Mouse (Mus musculus): ENCODE data around the gene Gm16181.

Gene Gm16181

DNA sequence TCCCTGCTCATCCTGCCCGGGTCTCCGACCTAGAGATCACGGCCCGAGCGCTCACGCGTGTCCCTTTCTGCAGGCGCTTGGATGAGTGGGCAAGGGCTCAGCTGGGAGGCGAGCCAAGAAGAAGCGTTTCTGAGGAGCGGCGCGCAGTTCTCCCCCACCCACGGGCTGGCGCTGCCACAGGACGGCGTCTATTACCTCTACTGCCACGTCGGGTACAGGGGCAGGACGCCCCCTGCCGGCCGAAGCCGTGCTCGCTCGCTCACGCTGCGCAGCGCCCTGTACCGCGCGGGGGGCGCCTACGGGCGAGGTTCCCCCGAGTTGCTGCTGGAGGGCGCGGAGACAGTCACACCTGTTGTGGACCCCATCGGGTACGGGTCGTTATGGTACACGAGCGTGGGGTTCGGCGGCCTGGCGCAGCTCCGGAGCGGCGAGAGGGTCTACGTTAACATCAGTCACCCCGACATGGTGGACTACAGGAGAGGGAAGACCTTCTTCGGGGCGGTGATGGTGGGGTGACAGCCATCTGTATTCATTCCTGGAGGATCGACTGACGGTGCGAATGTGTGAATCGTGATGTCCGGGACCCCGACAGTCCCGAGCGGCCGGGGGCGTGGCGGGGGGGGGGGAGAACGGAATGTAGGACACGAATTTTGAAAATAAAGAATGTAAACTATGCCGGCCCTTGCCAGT, 24.9 kb upstream of the Gm16181 start:
- no peak for DNase-seq (ENCODE audit: low read depth, low spot score)

DNA sequence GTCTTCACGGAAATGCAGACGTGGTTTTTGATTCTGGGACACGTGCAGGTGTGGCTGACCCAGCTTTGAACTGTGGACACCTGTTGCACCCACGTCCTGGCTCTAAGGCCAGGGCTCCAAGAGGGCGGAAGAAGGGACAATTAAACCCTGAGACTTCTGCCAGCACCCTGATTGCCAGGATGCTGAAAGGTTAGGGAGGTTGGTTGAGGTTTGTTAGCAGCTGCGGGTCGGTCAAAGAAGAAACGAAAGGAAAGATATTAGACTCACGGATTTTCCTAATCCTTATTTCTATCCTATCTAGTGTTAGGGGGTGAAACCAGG, 24.4 kb upstream of the Gm16181 start:
- DNase-seq (ENCODE audit: low read depth, low spot score), result no peak

DNA sequence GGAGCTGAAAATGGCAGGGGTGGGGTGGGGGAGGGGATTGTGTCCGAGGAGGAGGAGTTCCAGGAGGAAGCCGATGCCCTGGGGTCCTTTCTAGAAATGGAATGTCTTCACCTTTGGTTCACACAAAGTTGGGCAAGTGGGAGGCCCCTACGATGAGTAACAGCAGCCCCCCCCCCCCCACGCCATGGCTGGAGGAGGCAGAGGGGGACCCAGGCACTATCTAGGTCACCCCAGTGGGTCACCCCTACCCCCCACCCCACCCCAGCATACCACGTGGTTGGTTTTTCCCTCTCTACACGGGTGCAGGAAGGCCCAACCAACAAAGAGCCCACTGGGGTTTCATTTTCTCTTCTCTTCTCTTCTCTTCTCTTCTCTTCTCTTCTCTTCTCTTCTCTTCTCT, 23.5 kb upstream of the Gm16181 start:
- DNase-seq (ENCODE audit: low read depth, low spot score), result no peak

DNA sequence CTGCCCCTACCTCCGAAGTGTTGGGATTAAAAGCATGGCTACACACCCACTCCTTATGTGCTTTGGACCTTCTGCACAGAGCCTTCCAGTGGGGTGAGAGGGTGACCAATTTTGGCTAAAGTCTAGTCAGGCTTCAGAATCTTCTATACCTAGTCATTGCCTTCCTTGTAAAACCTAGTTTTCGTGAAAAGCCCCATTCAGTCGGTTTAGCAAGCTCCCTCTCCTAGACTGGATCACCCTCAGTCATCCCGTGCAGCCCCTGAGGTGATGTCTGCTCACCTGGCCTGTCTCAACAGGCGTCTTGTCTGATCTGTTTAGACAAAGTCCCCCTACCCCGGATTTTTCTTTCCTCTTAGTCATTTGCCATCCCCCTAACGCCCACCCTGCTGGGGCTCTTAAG, 22.6 kb upstream of the Gm16181 start:
- no peak for DNase-seq (ENCODE audit: low read depth, low spot score)

DNA sequence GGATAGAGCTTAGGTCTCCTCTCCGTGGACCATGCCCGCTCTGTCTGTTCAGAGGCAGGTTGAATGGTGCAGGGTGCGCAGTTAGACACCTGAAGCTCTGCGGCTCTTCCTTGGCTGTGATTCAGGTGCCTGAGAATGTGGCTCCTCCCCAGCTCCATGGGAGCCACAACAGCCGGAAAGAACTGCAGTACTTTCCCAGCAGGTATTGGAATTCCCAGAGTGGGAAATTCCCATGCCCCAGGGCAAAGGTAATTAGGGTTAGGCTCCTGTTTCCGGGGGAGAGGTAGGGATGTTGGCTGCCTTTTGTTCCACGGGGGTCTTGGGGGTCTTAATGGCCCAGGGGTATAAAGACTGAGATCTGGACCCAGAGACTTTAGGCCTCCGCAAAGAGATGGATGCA, 21.7 kb upstream of the Gm16181 start:
- no peak for DNase-seq (ENCODE audit: low read depth, low spot score)

DNA sequence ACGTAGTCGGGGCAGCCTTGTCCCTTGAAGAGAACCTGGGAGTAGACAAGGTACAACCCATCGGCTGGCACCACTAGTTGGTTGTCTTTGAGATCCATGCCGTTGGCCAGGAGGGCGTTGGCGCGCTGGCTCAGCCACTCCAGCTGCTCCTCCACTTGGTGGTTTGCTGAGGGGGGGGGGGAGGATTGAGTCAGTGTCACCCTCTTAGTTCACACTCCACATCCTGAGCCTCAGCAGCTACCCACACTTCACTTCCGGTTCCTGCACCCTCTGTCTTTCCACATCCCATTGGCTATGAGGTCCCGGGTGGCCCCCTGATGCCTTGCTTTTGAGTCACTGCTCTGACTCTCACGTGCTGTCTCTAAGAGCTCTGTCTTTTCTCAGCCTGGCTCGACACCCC, 20.2 kb upstream of the Gm16181 start:
- no peak for DNase-seq (ENCODE audit: low read depth, low spot score)

DNA sequence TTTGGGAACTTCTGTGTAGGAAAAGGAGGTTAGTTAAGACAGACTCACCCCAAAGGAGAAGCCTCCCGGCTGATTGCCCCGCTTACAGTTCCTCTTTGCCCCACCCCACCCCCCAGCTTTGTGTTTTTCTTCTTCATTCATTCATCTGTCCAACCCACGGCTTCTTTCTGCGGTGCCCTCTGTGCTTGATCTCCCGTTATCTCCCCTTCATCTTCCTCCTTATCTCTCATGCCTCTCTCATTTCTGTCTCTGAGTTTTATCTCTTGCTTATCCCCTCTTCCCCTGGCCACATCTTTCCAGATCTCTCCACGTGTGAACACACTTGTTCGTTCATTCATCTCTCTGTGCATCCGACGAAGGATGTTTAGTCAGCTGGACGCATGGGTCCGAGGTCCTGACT, 19.5 kb upstream of the Gm16181 start:
- no peak for DNase-seq (ENCODE audit: low read depth, low spot score)

DNA sequence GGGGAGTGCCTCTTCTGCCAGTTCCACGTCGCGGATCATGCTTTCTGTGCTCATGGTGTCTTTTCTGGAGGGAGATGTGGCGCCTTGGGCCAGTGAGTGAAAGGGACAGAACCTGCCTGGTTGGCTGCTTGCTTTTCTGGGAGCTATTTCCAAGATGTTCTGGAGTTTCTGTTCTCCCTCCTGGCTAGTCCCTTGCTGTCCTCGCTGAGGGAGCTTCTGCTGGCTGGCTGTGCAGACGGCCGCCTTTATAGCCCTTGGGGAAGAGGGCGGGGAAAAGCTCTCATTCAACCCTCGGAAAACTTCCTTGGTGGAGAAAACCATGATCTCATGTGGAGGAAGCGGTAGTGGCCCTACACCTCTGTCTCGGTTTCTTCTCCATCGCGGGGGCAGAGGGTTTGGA, 18.8 kb upstream of the Gm16181 start, which contains the start of gene Tnf:
TSS of gene Tnf (minus strand) at position 221 of the 400 bp plus-strand sequence.
- DNase-seq (ENCODE audit: low read depth, low spot score), result no peak

DNA sequence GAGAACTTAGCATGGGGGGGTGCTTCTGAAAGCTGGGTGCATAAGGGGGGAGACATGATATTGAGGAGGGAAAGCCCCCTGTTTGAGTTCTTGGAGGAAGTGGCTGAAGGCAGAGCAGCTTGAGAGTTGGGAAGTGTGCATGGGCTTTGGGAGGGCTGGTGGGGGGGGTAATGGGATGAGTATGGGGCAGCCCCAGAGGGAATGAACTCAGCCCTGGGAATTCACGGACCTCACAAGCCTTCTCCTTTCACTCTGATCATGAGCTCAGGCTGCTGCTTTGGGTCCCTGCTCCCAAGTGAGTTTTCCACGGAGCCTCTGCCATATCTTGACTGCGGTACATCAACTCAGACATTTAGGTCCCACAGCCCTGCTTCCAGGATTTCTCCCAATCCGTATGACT, 18.2 kb upstream of the Gm16181 start:
- no peak for DNase-seq (ENCODE audit: low read depth, low spot score)

DNA sequence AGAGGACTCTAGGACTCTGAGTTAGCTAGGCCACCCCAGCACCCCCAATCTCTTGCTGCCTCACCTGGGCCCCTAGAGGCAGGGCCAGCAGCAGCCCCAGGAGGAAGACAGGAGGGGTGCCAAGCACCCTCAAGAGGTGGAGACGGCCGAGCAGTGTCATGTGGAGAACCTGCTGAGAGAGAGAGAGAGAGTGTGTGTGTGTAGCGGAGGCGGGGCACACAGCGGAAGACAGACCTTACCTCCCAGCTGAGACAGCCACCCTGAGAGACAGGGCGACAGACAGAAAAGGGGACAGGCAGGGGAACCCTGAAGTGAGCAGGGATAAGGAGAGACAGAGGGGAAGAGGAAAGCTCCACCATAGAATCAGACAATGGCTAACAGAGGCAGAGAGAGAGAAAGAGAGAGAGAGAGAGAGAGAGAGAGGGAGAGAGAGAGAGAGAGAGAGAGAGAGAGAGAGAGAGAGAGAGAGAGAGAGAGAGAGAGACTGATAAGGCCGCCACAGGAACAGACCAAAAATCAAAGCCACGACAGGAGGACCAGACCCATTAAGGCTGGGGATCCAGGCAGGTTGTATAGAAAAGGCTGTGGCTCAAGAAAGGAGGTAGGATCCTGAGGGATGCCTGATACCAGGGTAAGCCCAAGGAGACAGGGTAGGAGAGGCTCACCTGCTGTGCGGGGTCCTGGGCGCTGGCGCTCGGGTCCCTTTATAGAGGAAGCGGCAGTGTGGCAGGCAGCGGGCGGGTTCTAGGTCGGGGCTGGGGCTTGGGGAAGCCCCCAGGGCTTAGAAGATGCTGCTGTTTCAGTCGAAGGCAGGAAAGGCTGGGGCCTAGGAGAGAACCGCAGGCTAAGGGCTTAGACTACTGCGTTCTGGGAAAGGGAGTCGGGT, 15.9 kb upstream of the Gm16181 start, which contains the start of gene Lta:
TSS of gene Lta (minus strand) at position 858 of the 886 bp plus-strand sequence.
- DNase-seq (ENCODE audit: low read depth, low spot score), result no peak

DNA sequence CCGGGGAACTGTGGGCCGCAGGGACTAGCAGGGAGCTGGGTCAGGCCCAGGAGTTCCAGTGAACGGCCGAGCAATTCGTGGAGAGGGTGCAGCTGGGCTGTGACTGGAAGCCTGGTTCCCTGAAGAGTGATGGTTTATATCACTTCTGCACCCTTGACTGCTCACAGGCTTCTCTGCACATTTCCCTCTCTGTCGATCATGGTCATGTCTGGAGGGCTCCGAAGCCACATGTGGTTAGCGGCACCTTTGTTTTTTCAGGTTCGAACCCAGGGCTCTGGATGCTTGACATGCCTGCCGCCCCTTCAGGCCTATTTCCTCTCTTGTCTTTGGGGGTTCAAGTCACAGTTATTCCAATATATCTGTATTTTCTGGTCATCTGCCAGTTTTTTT, 15.3 kb upstream of the Gm16181 start:
- no peak for DNase-seq (ENCODE audit: low read depth, low spot score)

DNA sequence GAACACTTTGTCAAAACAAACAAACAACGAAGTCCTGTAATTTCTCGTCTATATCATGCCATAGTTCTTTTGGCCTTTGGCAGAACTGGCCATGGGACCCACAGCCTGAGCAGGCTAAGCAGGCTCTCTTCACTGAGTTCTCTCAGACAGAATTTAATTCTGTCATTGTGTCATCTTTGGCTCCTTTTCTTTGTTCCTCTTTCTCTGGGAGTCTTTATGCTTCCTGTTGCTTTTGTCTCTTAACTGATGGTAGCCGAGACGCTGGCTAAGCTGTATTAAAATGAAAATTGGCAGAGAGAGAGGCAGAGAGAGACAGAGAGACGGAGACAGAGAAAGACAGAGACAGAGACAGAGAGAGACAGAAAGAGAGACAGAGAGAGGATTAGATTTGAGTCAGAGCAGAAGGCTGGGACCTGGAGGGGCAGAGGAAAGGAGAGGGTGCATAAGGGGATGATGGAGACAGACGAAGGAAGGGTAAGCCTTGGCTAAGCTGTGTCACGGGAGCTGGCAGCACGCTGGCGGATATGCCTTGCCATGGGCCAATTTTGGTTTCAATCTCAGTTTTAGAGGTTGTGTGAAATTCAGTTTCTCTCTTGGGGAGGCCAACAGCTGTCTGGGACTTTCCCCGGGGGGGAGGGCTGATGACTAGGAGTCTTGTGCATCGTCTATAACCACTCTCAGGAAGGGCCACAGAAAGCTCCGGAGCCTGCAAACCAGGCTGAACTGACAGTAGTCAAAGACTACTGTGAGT, 10.7 kb upstream of the Gm16181 start:
- no peak for DNase-seq (ENCODE audit: low read depth, low spot score)

DNA sequence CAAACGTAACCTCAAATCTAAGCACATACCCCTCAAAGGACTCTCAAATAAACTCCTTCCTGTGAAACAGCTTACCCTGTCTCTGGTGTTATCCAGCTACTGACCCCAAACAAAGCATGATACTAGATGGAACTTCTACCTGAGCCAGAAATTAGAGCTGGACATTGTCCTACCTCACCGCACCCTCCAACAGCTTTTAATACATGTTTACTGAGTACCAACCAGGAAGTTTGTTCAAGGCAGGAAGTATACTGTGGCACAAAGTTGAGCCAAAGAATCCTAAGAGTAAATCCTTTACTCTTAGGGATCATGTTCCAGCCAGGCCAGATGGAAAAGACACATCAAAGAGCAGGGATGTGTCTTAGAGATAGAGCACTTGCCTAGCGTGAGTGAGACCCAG, 10.0 kb upstream of the Gm16181 start:
- DNase-seq (ENCODE audit: low read depth, low spot score), result no peak

DNA sequence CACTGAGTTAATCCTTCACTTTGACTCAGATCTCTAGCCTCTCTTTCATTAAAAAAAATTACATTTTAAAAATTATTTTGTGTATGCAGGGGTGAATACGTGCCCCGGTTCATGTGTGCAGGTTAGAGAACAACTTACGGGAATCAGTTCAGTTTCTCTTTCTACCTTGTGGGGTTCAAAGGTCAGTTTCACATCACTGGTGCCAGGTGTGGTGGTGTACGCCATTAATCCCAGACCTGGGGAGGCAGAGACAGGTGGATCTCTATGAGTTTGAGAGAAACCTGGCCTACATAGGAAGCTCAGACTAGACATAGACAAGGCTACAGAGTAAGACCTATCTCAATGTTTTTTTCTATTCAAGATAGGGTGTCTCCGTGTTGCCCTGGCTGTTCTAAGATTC, 7.6 kb upstream of the Gm16181 start:
- no peak for DNase-seq (ENCODE audit: low read depth, low spot score)

DNA sequence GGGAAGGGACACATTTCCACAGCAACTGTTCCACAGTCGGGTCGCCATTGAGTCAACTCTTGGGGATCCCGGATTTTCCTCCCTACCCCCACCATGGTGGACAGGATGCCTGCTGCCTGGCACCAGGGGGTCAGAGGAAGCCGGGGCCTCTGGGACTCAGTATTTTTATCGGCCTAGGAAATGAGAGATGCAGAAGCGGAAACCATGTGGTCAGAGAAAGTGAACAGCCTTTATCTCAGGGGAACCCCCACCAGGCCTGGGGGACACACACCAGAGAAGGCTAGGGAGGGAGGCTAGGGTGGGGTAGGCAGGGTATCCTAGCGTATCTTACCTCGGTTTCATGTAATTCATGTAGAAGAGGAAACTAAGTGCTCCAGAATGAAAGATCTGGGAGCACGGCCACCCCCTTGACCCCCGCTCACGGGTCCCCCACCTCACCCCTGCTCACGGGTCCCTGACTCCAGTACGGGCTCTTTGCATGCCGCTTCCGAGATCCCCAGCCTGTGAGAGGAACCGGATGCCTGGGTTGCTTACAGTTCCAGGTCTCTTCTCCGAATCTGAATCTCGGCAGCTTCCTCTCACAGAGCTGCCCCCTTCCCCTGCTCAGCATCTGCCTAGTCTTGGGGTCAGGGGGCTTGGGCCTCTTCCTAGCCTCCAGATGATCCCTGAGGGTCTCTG, 2.0 kb upstream of the Gm16181 start:
- DNase-seq (ENCODE audit: low read depth, low spot score), result no peak

DNA sequence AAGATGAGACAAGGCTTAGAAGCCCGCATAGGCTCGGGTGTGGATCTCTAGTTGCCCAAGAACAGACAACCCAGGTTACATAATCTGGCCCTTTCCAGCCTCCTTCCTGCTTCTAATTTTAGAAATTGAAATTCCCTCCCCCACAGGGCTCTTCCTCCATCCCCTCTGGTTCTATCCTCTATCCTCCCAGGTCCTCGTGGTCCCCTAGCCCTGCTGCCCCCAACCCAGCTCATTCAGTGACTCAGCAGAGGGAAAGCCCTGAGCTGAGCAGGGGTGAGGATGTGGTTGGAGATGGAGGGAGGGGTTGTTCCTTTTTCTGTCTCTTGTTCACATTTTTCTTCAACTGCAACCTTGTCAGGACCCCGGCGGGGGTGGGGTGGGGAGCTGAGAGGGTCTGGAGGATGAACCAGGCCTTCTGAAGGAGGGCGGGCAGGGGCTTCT, 1.0 kb upstream of the Gm16181 start:
- DNase-seq (ENCODE audit: low read depth, low spot score), result no peak

DNA sequence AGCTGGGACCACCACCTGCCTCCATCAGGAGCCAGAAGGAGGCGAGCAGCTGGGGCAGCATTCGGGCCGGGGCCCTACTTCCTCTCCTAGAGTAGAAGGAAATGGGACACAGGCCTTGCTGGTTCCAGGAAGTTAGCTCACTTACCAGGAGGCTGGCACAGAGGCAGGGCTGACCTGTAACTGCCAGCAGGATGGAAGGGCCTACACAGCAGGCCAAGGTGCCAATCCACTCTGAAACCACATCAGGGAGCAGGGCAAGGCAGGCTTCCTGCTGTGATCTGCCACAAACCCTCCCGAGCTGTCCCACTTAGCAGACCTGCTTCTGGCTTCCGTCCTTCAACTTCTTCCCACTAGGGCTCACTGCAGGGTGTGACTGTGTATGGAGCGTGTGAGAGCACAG, 1.7 kb downstream of the Gm16181 start:
- no peak for DNase-seq (ENCODE audit: low read depth, low spot score)

DNA sequence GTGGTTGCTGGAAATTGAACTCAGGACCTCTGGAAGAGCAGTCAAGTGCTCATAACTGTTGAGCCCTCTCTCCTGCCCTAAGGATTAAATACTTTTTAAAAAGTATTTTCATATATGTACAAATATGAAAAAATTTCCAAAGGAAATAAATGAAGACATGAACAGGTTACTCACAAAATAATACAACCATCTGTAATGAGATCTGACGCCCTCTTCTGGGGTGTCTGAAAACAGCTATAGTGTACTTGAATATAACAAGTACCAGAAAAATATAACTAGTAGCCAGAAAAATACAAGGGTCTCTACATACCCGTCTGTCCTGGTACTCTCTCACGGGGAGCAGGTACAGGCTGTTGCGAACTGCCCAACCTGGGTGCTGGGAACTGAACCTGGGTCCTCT, 4.0 kb downstream of the Gm16181 start:
- no peak for DNase-seq (ENCODE audit: low read depth, low spot score)

DNA sequence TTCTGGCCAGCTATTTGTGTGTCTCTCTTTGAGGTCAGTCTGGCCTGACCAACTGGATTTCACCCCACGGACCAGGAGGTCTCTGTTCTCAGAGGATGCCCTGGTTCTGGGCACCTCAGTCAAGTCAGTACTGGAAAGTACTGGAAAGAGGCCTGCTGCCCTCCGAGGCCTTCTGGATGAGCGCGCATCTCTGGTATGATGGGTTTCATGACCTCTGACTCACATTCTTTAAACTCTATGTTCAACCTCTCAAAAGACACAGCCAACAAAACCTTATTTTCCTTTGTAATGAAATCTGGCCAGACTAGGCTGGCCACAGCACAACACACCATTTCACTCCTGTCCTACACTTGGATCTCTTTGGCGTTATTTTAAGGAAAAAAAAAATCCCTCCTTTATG, 4.8 kb downstream of the Gm16181 start:
- no peak for DNase-seq (ENCODE audit: low read depth, low spot score)

DNA sequence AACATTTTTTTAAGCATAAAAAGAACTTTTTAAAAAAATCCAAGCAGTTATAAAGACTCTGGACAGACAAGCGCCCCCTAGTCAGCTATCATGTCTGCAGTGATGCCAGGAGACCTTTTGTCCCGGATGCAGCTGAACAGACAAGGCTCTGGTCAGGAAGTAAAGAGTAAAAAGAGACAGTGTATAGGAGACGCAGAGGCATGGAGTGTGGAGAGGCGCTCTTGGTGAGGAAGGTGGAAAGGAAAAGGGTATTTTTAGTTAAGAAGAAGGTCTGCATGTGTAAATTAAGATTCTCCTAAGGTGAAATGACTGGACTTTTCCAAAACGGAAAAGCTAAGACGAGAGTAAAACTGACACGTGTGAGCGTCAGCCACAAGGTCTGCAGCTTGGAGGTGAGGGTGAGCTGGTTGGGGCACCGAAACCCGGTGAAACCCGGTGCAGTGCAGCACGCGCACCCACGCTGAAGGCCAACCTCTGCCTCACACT, 6.0 kb downstream of the Gm16181 start:
- DNase-seq (ENCODE audit: low read depth, low spot score), result no peak

DNA sequence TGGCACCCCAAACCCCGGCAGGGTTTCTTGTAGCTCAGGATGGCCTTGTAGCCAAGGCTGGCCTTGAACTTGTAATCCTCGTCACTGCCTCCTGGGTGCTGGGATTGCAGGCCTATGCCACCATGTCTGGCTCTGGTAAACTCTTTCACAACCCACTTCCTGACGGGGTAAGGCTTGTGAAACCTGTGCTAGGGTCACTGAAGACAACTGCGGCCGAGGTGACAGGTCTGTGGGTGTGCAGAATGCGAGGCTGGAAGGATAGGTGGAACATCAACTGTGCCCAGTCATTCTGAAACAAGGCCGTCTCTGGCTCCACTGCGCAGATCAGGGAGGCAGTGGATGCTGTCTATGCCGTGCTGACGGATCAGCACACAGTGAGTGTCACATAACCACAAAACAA, 10.4 kb downstream of the Gm16181 start:
- DNase-seq (ENCODE audit: low read depth, low spot score), result no peak

DNA sequence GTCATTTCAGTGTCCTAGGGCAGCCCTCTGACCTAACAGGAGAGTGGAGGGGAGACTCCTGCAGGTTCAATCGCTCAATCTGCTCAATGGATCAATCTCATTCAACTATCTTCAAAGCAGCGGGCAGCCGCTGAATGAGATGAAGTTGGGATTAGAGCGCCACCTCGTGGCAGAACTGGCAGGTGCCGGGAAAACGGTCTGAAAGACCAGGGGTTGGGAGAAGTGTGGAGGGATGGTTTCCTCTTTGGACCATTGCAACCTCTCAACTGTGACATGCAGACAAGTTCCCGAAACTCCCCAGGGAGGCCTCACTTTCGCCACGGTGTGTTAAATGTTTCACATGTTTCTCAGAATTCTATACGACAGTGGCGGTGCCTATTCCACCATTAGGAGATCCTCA, 11.4 kb downstream of the Gm16181 start:
- no peak for DNase-seq (ENCODE audit: low read depth, low spot score)
